Mouse (Mus musculus): ENCODE measurements around the gene 2010111I01Rik.
"Not testable (repeated sequence)": the region's sequence is repeated elsewhere in the genome, so short reads cannot be mapped to it uniquely, and the experiment has no call there.

The 2010111I01Rik gene

GRCm38 (mm10) chr13:63074676-63074991, 109.9 kb downstream of the 2010111I01Rik start:
- no peak for DNase-seq (ENCODE audit: low read depth, low spot score)

GRCm38 (mm10) chr13:63075331-63075855, 110.7 kb downstream of the 2010111I01Rik start:
- DNase-seq (ENCODE audit: low read depth, low spot score) = no peak

GRCm38 (mm10) chr13:63080191-63080590, 115.5 kb downstream of the 2010111I01Rik start:
- peak; percentile 70 for DNase-seq (ENCODE audit: low read depth, low spot score)

DNA sequence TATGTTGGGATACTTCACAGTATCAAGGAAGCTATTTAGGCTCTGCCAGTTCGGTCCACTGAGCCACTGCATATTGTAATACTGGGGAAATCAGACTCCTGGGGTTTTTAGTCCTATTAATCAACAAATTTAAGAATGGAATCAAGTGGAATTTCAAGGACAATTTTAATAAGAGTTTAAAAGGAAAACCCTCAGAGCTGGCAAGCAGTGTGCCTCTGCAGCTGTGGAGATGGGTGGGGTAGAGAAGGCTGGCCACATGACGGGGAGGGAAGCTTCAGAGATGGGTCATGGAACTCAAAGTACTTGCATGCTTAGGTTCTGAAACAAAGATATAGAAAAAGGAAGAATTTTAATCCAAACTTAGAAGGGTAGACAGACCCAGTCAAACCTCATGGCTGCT, 116.1 kb downstream of the 2010111I01Rik start:
- no peak for DNase-seq (ENCODE audit: low read depth, low spot score)

- DNase-seq (ENCODE audit: low read depth, low spot score) = no peak
Measured at GRCm38 (mm10) chr13:63082555-63083136, 118.0 kb downstream of the 2010111I01Rik start.

DNA sequence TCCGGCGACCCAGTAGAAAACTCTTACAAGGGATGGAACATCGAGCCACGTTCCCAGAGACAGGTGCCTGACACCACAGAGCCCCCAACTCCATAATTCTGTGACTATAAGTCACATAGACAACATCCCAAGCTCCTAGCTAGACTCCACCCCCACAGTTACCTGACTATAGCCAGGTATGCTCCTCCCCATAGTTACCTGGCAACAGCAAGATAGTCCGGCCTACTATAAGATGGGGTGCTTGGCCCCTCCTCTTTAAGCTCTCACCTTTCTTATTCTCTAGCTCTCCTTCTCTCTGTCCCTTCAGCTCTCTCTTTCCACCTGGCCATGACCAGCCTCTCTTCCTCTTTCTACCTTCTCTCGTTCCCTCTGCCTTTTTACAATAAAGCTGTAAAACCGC, 118.4 kb downstream of the 2010111I01Rik start:
- DNase-seq (ENCODE audit: low read depth, low spot score) = not testable (repeated sequence)

DNA sequence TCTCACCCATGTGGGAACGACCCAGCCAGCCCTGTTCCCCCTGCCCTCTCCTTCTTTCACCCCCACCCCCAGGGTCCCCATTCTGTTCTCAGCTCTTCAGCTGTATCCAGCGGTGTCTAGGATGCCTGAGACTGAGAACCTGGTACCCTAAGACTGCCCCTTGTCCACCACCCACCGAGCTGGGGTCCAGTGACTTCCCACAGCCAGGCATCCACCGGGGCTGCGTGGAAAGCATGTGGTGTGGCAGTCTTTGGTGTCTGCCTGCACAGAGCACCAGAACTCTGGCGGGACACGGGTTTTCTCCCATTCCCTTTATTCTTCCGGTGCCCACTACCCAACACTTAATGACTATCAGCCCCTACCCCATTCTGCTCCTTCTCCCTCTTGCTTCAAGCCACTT, 119.0 kb downstream of the 2010111I01Rik start:
- no peak for DNase-seq (ENCODE audit: low read depth, low spot score)

GRCm38 (mm10) chr13:63087865-63088683, 123.4 kb downstream of the 2010111I01Rik start:
- DNase-seq (ENCODE audit: low read depth, low spot score) = no peak

DNA sequence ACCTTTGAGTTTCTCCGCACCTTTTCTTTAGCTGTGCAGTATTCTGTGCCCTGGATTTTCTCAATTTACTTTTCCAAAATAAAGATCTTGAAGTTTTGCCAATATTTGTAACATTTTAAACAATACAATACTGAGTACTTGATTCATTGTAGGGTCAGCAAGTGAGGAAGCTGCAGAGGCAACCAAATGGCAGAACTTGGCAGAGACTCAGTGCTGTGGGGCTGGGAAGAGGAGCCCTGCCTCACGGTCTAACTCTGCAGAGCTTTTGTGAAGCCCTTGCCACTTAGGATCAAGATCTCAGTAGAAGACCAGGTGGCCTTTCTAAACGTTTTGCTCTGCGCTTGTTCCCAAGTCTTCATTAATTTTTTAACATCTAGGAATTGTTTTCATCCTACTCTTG, 124.8 kb downstream of the 2010111I01Rik start:
- no peak for DNase-seq (ENCODE audit: low read depth, low spot score)

GRCm38 (mm10) chr13:63091246-63091645, 126.6 kb downstream of the 2010111I01Rik start:
- DNase-seq (ENCODE audit: low read depth, low spot score) = no peak

- no peak for DNase-seq (ENCODE audit: low read depth, low spot score)
Measured at GRCm38 (mm10) chr13:63092299-63092698, 127.6 kb downstream of the 2010111I01Rik start.

DNA sequence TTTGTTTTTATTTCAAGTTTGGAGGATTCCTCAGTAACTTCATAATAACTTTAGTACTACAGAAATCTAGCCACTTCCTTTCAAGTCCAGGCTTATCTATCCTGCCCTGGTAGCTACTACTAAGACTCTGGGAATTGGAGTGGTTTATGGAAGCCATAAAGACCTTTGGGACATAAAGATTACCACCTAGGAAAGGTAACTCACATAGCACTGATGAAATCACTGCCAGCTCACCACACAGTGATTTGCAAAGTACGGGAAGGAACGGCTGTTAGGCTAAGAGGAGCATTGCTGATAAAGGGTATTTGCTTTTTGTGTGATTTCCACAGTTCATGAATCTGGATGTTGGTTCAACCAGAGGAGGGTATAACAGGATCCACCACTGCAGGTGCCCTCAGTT, 128.2 kb downstream of the 2010111I01Rik start:
- no peak for DNase-seq (ENCODE audit: low read depth, low spot score)

DNA sequence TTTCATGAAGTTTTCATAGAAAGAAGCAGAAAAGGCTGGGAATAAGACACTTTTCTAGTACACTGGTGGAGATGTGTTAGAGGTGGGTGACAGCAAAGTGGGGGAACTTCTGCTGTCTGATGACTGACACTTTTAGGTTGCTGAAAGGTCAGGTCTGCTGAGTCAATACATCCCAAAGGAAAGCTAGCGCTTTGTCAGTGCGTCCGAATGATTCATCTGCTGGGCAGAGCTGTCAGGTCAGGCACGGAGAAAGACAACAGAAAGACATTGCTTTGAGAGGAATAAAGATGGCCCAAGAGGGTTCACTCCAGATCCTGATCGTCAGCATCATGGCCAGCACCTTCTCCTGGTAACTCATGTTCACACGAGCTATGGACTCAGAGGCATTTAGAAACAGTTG, 128.9 kb downstream of the 2010111I01Rik start:
- no peak for DNase-seq (ENCODE audit: low read depth, low spot score)

- peak; percentile 95 for DNase-seq (ENCODE audit: low read depth, low spot score)
Measured at GRCm38 (mm10) chr13:63094317-63095131, 129.8 kb downstream of the 2010111I01Rik start.

DNA sequence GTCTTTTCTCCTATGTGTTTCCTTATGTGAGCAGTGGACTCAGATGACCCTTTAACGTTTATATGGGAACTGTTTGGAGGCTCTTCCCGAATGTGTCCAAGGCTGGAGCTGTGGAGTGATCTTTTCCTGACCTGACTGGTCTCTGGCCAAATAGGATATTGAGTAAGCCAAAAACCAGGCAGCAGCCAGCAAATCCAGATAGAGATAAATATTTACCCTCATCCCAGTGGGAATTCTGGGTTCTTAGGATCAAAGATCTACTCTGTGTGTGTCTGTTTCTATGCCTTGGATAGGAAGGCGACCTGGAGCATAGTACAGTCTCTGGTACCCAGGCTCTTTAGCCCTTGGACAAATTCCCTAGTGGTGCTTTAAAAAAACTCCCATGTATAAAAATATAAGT, 132.1 kb downstream of the 2010111I01Rik start:
- no peak for DNase-seq (ENCODE audit: low read depth, low spot score)

- DNase-seq (ENCODE audit: low read depth, low spot score) = no peak
Measured at GRCm38 (mm10) chr13:63097440-63097930, 132.8 kb downstream of the 2010111I01Rik start.

DNA sequence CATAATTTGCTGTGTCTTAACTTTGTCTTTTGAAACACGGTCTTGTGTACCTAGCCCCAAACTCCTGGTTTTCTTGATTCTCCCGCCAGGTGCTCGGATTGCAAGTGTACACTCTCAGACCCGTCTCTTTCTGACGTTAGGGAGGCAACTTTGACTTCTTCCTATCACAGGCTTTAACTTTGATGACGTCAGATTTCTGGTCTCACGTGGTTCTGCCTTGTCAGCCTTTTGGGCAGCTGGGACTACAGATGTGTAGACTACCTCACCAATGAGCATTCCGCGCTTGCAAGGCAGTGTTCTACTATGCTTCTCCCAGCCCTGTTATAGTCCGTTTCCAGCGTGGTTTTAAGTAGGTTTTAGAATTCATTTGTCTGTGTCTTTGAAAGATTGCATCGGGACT, 137.1 kb downstream of the 2010111I01Rik start:
- DNase-seq (ENCODE audit: low read depth, low spot score) = peak; percentile 21

GRCm38 (mm10) chr13:63102848-63103585, 138.3 kb downstream of the 2010111I01Rik start:
- DNase-seq (ENCODE audit: low read depth, low spot score) = no peak

DNA sequence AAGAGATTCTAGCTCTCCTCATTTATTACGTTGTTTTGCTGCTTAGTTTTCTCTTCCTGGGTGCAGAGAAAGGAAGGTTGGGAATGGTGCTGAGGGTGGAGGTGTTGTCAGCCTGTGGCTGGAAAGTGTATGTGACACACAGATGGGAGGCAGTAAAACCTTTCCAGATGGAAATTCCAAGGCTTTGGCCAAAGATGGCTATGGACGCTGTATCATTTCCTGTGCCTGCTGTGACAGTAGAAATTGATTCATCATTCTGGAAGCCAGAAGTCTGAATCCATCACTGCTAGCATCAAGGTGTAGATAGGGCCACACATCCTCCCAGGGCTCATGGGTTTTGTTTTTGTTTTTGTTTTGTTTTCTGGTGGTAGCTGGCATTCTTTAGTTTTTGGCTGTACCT, 141.9 kb downstream of the 2010111I01Rik start:
- no peak for DNase-seq (ENCODE audit: low read depth, low spot score)

DNA sequence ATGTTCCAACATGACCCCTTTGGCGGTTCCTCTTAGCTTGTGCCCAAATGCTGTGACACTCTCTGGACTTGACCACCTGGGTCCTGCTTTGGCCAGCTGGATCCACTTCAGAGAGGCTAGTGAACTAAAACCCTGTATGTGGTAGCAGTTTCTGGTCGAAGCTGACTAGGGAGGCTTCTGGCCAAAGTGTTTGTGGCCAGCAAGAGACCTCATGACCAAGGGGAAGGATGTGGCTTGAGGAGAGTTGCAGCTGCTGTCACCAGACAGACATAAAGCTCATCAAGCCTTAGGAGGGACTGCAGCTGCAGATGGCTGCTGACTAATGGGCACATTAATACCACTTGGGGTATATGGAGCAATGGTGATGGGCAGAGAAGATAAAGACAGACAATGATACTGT, 143.9 kb downstream of the 2010111I01Rik start:
- DNase-seq (ENCODE audit: low read depth, low spot score) = no peak

GRCm38 (mm10) chr13:63111297-63112042, 146.8 kb downstream of the 2010111I01Rik start:
- no peak for DNase-seq (ENCODE audit: low read depth, low spot score)
